8 mouse cellular contexts compared by ENCODE assay signal in genomic region chr11:118355640-118356039, GRCm38 (mm10). TPM values are rescaled to one million over a fixed set of nuclear protein-coding genes. Genes with fewer than 3 reads are reported as not detected.
DNase-seq lines count a peak whose midpoint lies in the region; ATAC-seq lines count a peak whose summit lies in the region.

Gene Timp2 (minus strand): TSS chr11:118355740.

- no peaks in the 10 kb centered on the region for H3K27me3 ChIP-seq in kidney, embryonic 16.5 days (ENCODE audit: insufficient read depth, low read length)
- H3K27me3 ChIP-seq in midbrain, embryonic 15.5 days (replicated peaks): no peaks in the 10 kb centered on the region

- H3K9ac ChIP-seq in kidney, embryonic 16.5 days (replicated peaks; ENCODE audit: low read length): peak within 1 kb of the TSS; percentile 91
- H3K9ac ChIP-seq in midbrain, embryonic 15.5 days: peak within 1 kb of the TSS; percentile 76

- no peak for DNase-seq in kidney, adult 9 months
- no peak for DNase-seq in adrenal gland, postnatal 25 days
- DNase-seq in gastrocnemius, postnatal 4 days (ENCODE audit: low spot score in 2 of 2): no peak
- DNase-seq in layer of hippocampus, postnatal 10 days (ENCODE audit: low spot score in 2 of 2): no peak
- DNase-seq in frontal cortex, postnatal 25 days (ENCODE audit: low spot score in 2 of 2): no peak
- no peak for DNase-seq in right cerebral cortex, adult 18-20 months

- no peaks in the 10 kb centered on the region for H3K9me3 ChIP-seq in kidney, embryonic 16.5 days (ENCODE audit: low read length)
- H3K9me3 ChIP-seq in midbrain, embryonic 15.5 days: no peaks in the 10 kb centered on the region

- WGBS in kidney, embryonic 16.5 days: 42% methylated on average over 6 of the region's 6 CpGs
- WGBS in midbrain, embryonic 15.5 days: 32% methylated on average over 6 of the region's 6 CpGs

- no peaks in the 10 kb centered on the region for H3K36me3 ChIP-seq in kidney, embryonic 16.5 days (ENCODE audit: insufficient read depth, low read length)
- H3K36me3 ChIP-seq in midbrain, embryonic 15.5 days (replicated peaks): no peaks in the 10 kb centered on the region

- peaks cover 33% of the 10 kb centered on the region for H3K4me1 ChIP-seq in kidney, embryonic 16.5 days (ENCODE audit: insufficient read depth, low read length)
- peaks cover 35% of the 10 kb centered on the region for H3K4me1 ChIP-seq in midbrain, embryonic 15.5 days

- H3K4me2 ChIP-seq in kidney, embryonic 16.5 days (replicated peaks; ENCODE audit: low read depth, low read length): peak within 1 kb of the TSS; percentile 66
- peak within 1 kb of the TSS; percentile 88 for H3K4me2 ChIP-seq in midbrain, embryonic 15.5 days

- H3K4me3 ChIP-seq in kidney, embryonic 16.5 days (ENCODE audit: low read length): peak within 1 kb of the TSS; percentile 72
- H3K4me3 ChIP-seq in midbrain, embryonic 15.5 days: peak within 1 kb of the TSS; percentile 85

- ATAC-seq in kidney, embryonic 16.5 days (ENCODE audit: low FRiP score, low TSS enrichment): no peak
- ATAC-seq in midbrain, embryonic 15.5 days (replicated peaks): no peak; the same call in 1 of the 2 replicates

- peak within 1 kb of the TSS; percentile 85 for H3K27ac ChIP-seq in kidney, embryonic 16.5 days (ENCODE audit: low read length)
- peak within 1 kb of the TSS; percentile 92 for H3K27ac ChIP-seq in midbrain, embryonic 15.5 days

RNA-seq across cellular contexts. Expression of gene Timp2, which starts in this region (rescaled TPM):
- 84.6 TPM in 2 replicates for polyA plus RNA-seq in kidney, embryonic 16.5 days (2015; fragmentation: Nextera tagmentation; extraction: Ambion mirVana)
- 43.1 and 51.3 TPM in 2 replicates for total RNA-seq in adrenal gland, postnatal 25 days (2021)
- 100 to 1,000 TPM; 211 to 244 TPM for total RNA-seq in gastrocnemius, postnatal 4 days (2021)
- 100 to 1,000 TPM; 255 to 337 TPM for total RNA-seq in layer of hippocampus, postnatal 10 days (2021)
- 83.4 and 83.6 TPM in 2 replicates for polyA plus RNA-seq in midbrain, embryonic 15.5 days (2015; fragmentation: Nextera tagmentation; extraction: Ambion mirVana)
